Mouse (Mus musculus): ENCODE data around the gene Lrrc8a. TPM values are rescaled to one million over a fixed set of nuclear protein-coding genes. Genes with fewer than 3 reads are reported as not detected.

Gene Lrrc8a
- polyA plus RNA-seq (2012; rRNA removed): 16.7 and 17.1 TPM in 2 replicates

DNA sequence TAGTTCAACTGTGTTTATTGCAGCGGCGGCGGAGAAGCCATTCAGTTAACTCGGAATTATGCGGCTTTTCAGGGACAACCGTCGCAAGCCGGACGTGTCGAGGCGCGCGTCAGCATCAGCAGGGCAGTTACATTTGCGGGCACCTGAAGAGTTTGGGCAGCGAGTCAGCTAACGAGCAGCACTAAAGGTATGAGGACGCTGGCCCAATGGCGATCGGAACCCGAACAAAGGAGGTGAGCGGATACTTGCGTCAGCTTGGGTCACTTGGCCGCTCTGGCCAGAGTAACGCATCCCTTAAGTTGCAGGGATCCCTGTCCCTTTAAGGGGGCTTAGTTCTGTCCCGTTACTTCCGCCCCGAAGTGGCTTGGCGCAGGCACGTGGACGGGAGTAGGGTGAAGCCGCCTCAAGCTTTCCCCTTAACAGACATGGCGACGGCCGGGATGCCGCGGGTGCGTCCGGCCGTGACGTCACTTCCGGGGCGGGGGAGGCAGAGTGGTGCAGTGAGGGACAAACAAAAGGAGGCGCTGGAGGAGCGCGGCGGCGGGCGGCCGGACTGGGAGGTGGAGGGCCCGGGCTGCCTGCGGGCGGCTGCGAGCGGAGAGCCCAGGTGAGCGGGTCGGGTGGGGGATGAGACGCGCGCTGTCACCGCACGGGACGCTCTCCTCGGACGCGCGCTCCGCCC lies at the start of gene Lrrc8a:
Gene Lrrc8a (plus strand): TSS at position 517 of the 682 bp plus-strand sequence.

DNA sequence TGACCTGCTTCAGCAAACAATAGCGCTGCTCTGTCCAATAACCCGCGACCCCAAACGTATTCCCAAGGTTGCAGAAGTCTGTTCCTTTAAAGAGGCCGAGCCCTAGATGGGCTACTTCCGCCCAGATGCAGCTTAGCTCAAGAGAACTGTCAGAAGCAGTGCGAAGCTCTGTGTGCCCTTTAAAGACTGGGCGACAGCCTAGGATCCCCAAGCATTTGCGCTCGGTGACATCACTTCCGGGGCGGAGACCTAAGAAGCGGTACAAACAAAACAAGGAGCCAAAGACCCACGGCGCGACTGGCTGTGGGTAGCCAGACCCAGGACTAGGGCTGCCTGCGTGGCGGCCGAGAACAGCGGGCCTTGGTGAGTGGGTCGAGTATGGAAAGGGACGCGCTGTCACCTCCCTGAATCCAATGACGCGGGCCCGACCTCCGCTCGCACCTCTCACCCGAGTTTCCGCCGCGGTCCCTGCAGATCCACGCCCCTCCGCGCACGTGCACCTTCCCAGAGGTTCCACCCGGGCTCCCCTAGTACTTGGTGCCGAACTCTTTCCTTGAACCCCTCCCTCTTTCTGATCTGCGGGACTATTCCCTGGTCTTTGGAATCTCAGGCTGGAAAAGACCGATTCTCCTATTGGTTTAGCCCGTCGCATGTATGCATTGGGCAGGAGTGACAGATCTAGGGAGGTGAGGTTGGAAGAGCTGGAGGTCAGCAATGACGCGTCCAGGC lies 31.7 kb upstream of the Lrrc8a start, which contains the start of gene Kyat1:
Gene Kyat1 (minus strand): TSS at position 219 of the 729 bp plus-strand sequence.

DNA sequence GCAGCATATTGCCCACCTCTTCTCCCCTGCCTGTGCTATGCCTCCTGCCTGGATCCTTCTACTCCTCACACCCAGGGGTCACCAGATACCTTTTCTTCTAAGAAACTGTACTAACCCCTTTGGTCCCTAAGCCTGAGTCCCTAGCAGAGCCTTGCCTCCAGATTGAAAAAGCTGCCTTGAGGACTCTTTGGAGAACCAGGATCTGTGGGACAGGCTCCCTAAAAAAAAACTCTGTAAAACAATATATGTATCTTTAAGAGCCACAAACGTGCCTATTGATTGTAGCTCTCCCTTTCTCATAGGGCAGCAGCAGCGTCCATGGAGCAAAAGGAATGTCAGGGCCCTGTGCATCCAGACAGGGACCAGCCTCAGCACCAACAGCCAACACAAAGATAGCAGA lies 2.8 kb downstream of the Lrrc8a start, which contains the start of gene Gm28035:
Gene Gm28035 (plus strand): TSS at position 301 of the 400 bp plus-strand sequence.

DNA sequence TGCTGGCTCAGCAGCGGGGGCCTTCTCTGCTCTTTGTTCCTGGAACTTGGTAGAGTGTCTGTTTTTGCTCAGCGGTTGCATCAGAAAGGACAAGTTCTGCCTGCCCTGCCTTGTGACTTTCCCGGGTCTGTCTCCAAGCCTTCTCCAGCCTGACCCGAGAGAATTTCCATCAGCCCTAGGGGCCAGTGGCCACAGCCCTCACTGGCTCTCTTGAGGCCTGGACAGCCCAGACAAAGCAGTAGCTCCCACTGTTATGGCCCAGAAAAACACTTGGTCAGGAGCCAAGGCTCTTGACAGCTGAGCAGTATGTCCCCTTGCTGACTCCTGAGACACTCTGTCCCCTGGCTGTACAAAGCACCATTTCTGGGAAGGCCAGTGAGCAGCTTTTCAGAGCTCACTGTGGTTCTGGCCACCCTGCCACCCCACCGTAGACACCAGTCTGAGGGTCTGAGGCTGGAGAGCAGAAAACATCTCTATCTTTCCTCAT lies 28.3 kb downstream of the Lrrc8a start, which contains the start of gene Phyhd1:
Gene Phyhd1 (plus strand): TSS at position 437 of the 487 bp plus-strand sequence.

DNA sequence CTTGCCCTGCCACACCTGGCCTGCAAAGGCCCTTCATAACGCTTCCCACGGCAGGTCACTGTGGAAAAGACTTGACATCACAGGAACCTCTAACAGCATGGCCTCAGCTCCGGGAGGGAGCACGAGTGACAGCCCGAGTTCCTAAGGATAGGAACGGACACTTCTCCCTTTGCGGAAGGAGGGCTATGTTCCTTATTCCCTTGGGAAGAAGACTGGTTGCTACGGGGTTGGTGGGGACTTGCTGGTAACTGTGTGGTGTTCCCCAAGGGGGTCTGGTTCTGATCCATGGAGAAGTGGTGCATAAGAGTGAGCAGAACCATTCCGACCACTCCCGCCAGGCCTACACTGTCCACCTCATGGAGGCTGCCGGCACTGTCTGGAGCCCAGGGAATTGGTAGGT lies 43.2 kb downstream of the Lrrc8a start, which contains the start of gene Gm28038:
Gene Gm28038 (plus strand): TSS at position 301 of the 400 bp plus-strand sequence.

DNA sequence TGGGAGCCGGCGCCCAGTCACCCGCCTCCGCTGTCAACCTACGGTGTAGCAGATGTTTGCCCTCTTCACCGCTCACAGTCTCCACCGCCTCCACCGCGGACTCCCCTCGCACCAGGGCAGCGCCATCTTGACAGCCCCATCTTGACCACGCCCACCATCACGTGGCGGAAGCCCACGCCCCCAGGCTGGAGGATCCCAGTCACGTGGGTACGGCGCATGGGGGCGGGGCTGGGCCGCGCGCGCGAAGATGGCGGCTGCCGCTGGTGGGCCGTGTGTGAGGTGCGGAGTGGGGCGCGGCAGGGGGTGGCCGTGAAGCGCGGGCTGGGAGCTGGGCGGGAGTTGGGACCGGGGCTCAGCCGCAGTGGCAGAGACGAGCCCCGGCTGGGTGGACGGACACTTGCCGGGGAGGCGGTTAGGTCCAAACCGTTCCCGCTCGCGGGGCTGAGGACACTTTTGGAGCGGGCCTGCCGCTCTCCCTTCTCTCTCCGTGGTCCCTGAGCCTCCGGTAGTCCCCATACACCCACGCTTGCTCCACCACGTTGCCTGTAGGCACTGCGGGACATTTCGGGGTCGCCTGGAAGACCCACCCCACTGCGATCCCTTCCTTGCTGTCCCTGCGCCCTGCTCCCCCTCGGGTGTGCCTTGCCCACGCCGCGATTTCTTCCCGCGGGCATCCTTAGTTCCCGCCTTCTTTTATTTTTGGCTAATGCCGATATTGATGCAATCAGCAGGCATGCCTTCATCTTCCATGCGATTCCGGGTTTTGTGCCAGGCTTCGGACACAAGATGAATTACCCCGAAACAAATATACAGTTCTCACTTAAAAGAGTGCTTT lies 48.9 kb downstream of the Lrrc8a start, which contains the start of the genes Dolk and Nup188:
Gene Dolk (minus strand): TSS at position 143 of the 835 bp plus-strand sequence.
Gene Nup188 (plus strand): TSS at position 206 of the 835 bp plus-strand sequence.

Other genes starting within 250 kb of the Lrrc8a start
- 12.0 and 12.4 TPM in 2 replicates for gene Wdr34, start 188.8 kb upstream of the Lrrc8a start, polyA plus RNA-seq (2012; rRNA removed)
- 23.9 and 29.4 TPM in 2 replicates for gene Set, start 180.3 kb upstream of the Lrrc8a start, polyA plus RNA-seq (2012; rRNA removed)
- gene Pkn3, start 160.0 kb upstream of the Lrrc8a start, polyA plus RNA-seq (2012; rRNA removed): 6.8 and 7.1 TPM in 2 replicates
- 43.2 and 67.1 TPM in 2 replicates for gene Zdhhc12, start 144.1 kb upstream of the Lrrc8a start, polyA plus RNA-seq (2012; rRNA removed)
- gene Zer1, start 113.1 kb upstream of the Lrrc8a start, polyA plus RNA-seq (2012; rRNA removed): 21.2 and 23.3 TPM in 2 replicates
- 26.8 and 32.1 TPM in 2 replicates for gene Tbc1d13, start 104.0 kb upstream of the Lrrc8a start, polyA plus RNA-seq (2012; rRNA removed)
- gene Endog, start 66.2 kb upstream of the Lrrc8a start, polyA plus RNA-seq (2012; rRNA removed): 39.9 and 91.3 TPM in 2 replicates
- gene Spout1, start 59.3 kb upstream of the Lrrc8a start, polyA plus RNA-seq (2012; rRNA removed): 11.6 and 12.3 TPM in 2 replicates
- 55.2 and 57.8 TPM in 2 replicates for gene Kyat1, start 31.9 kb upstream of the Lrrc8a start, polyA plus RNA-seq (2012; rRNA removed)
- gene Gm28035, start 2.9 kb downstream of the Lrrc8a start, polyA plus RNA-seq (2012; rRNA removed): 0.39 and 0.74 TPM in 2 replicates
- 9.1 and 10.5 TPM in 2 replicates for gene Phyhd1, start 28.5 kb downstream of the Lrrc8a start, polyA plus RNA-seq (2012; rRNA removed)
- gene Gm28038, start 43.3 kb downstream of the Lrrc8a start, polyA plus RNA-seq (2012; rRNA removed): not detected in 2 replicates
- gene Dolk, start 48.6 kb downstream of the Lrrc8a start, polyA plus RNA-seq (2012; rRNA removed): 7.8 and 8.3 TPM in 2 replicates
- 21.4 and 24.0 TPM in 2 replicates for gene Nup188, start 48.7 kb downstream of the Lrrc8a start, polyA plus RNA-seq (2012; rRNA removed)
- gene Sh3glb2, start 121.6 kb downstream of the Lrrc8a start, polyA plus RNA-seq (2012; rRNA removed): 184 and 205 TPM in 2 replicates
- 21.6 and 21.8 TPM in 2 replicates for gene Miga2, start 126.5 kb downstream of the Lrrc8a start, polyA plus RNA-seq (2012; rRNA removed)
- gene Dolpp1, start 154.5 kb downstream of the Lrrc8a start, polyA plus RNA-seq (2012; rRNA removed): 80.1 and 92.9 TPM in 2 replicates
- gene Crat, start 178.1 kb downstream of the Lrrc8a start, polyA plus RNA-seq (2012; rRNA removed): 91.8 and 106 TPM in 2 replicates
- gene Ptpa, start 178.3 kb downstream of the Lrrc8a start, polyA plus RNA-seq (2012; rRNA removed): 77.8 and 80.4 TPM in 2 replicates
- 14.5 and 26.0 TPM in 2 replicates for gene Ier5l, start 236.5 kb downstream of the Lrrc8a start, polyA plus RNA-seq (2012; rRNA removed)